Mouse (Mus musculus): ENCODE results near the gene Pus3.

GRCm38 (mm10) chr9:35544666-35545065 lies 13.7 kb upstream of the Pus3 start:
- no peak for TF ChIP-seq GATA1 (IDR thresholded peaks at IDR 0.05; ENCODE audit: low read length)
- TF ChIP-seq TAL1 (IDR thresholded peaks at IDR 0.05; ENCODE audit: low read length) = no peak

Data from erythroblast, embryonic 14.5 days (primary cell).